Mouse (Mus musculus): ENCODE measurements around the gene Thra.

- peak in 1 of 2 experiments; percentile 74; a peak in 2 of 4 replicates for TF ChIP-seq POLR2A (IDR thresholded peaks at IDR 0.05; ENCODE audit: control insufficient read depth in 1 of 2, insufficient read depth in 1 of 2, low read depth in 1 of 2, low read length in 2 of 2, poor library complexity in 1 of 2)
- no peak for TF ChIP-seq ZNF384 (IDR thresholded peaks at IDR 0.05; ENCODE audit: low read depth, low read length)
- peak; percentile 45; the same call in 1 of the 2 replicates for TF ChIP-seq ETS1 (IDR thresholded peaks at IDR 0.05; ENCODE audit: low read depth, low read length)
Measured at GRCm38 (mm10) chr11:98775348-98776051, 35.1 kb downstream of the Thra start.

Measured in MEL (cell line).